In the genomic region with DNA sequence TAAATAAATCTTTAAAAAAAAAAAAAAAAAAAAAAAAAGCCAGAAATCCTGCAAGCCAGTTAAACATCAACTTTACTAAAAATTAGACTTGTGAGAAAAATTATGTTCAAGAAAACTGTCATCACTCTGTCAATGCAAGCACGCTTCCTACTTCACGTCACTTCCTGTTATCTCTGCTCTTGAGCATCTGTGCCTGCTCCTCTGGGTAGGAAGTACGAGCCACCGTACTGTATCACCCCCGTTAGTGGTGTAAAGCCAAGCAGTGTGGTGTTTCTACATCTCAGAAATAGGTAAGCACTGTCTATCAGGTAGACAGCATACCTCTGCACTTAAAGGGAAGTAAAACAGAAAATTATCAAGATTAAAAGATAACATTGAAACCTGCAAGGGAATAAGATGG, we compare ENCODE assay signal across 20 mouse cellular contexts. TPM values are rescaled to one million over a fixed set of nuclear protein-coding genes. Genes with fewer than 3 reads are reported as not detected.
DNase-seq lines count a peak whose midpoint lies in the region; ATAC-seq and TF ChIP-seq lines count a peak whose summit lies in the region.
"Had no signal": no experiment of that assay in that cellular context is flagged by ENCODE, and none has a peak within 500 bp of the region (broad histone marks: within the 10 kb centered on the region; RNA-seq: fewer than 3 reads in every experiment).

No protein-coding gene starts in this region.

- no peak overlapping the region for H3K9ac ChIP-seq in stomach, postnatal 0 days (ENCODE audit: low read length)
- no peak overlapping the region for H3K9ac ChIP-seq in hindbrain, postnatal 0 days (replicated peaks; ENCODE audit: low read length)
- H3K9ac ChIP-seq: heart, embryonic 15.5 days; lung, embryonic 14.5 days; neural tube, embryonic 12.5 days had no signal

- H3K4me3 ChIP-seq in stomach, postnatal 0 days (ENCODE audit: low read depth, low read length): no peak overlapping the region
- H3K4me3 ChIP-seq in hindbrain, postnatal 0 days (ENCODE audit: low read length): no peak overlapping the region
- H3K4me3 ChIP-seq: erythroblast, embryonic 14.5 days; heart, embryonic 15.5 days; limb, embryonic 10.5 days; neural tube, embryonic 12.5 days had no signal

- H3K4me2 ChIP-seq in stomach, postnatal 0 days (replicated peaks; ENCODE audit: low read depth): no peak overlapping the region
- H3K4me2 ChIP-seq in hindbrain, postnatal 0 days (ENCODE audit: low read depth, low read length): no peak overlapping the region
- H3K4me2 ChIP-seq: heart, embryonic 15.5 days; liver, embryonic 11.5 days; lung, embryonic 14.5 days; neural tube, embryonic 12.5 days had no signal

- no peaks in the 10 kb centered on the region for H3K27me3 ChIP-seq in stomach, postnatal 0 days (ENCODE audit: control insufficient read depth, insufficient read depth, low read length)
- H3K27me3 ChIP-seq in hindbrain, postnatal 0 days (ENCODE audit: insufficient read depth, low read length): no peaks in the 10 kb centered on the region
- H3K27me3 ChIP-seq: heart, embryonic 15.5 days; neural tube, embryonic 12.5 days had no signal

- no peak for TF ChIP-seq CTCF in stomach, postnatal 0 days (IDR thresholded peaks at IDR 0.05; ENCODE audit: low read depth)
- no peak for TF ChIP-seq CTCF in hindbrain, postnatal 0 days (IDR thresholded peaks at IDR 0.05; ENCODE audit: low read depth)

- WGBS in stomach, postnatal 0 days: 68% methylated on average over 5 of the region's 5 CpGs
- 91% methylated on average over 5 of the region's 5 CpGs for WGBS in hindbrain, postnatal 0 days

- no peaks in the 10 kb centered on the region for H3K9me3 ChIP-seq in stomach, postnatal 0 days (ENCODE audit: control insufficient read depth, low read length)
- no peaks in the 10 kb centered on the region for H3K9me3 ChIP-seq in hindbrain, postnatal 0 days (ENCODE audit: low read length)
- H3K9me3 ChIP-seq: G1E; heart, embryonic 15.5 days; limb, embryonic 10.5 days; neural tube, embryonic 12.5 days had no signal

- ATAC-seq in inflammation-experienced regulatory T-cells, adult 6 months: peak; percentile 97
- ATAC-seq in stomach, postnatal 0 days (ENCODE audit: low FRiP score, low TSS enrichment): no peak
- no peak for ATAC-seq in hindbrain, postnatal 0 days
- ATAC-seq: forebrain, embryonic 16.5 days; midbrain, embryonic 16.5 days had no signal

- no peak overlapping the region for H3K27ac ChIP-seq in stomach, postnatal 0 days (replicated peaks)
- H3K27ac ChIP-seq in hindbrain, postnatal 0 days: no peak overlapping the region
- H3K27ac ChIP-seq: heart, embryonic 15.5 days; limb, embryonic 10.5 days; neural tube, embryonic 12.5 days had no signal

- DNase-seq in lung, postnatal 25 days (ENCODE audit: low spot score): peak; percentile 2
- no peak for DNase-seq in lung, postnatal 14 days
- DNase-seq in CD8-positive naive resting alpha-beta T cell, adult 2 months (ENCODE audit: low read depth in 2 of 2, low spot score in 2 of 2): peak; percentile 23 to 30
- DNase-seq in stomach, postnatal 0 days (ENCODE audit: low spot score): peak; percentile 2
- no peak for DNase-seq in testis, postnatal 10 days (ENCODE audit: low spot score)
- no peak for DNase-seq in kidney, postnatal 14 days
- no peak for DNase-seq in hindbrain, postnatal 0 days (ENCODE audit: low spot score)
- DNase-seq: adrenal gland, postnatal 10 days; cerebellum, adult 11-12 months; heart, adult 18-20 months; lung, embryonic 14.5 days had no signal

- no peak for TF ChIP-seq EP300 in stomach, postnatal 0 days (optimal IDR thresholded peaks at IDR 0.05)

- H3K4me1 ChIP-seq in stomach, postnatal 0 days (replicated peaks; ENCODE audit: control insufficient read depth, insufficient read depth): no peaks in the 10 kb centered on the region
- no peaks in the 10 kb centered on the region for H3K4me1 ChIP-seq in hindbrain, postnatal 0 days (ENCODE audit: insufficient read depth, low read length)

- H3K36me3 ChIP-seq in stomach, postnatal 0 days (ENCODE audit: control insufficient read depth, insufficient read depth, low read length): peaks cover 2% of the 10 kb centered on the region
- peaks cover 14% of the 10 kb centered on the region for H3K36me3 ChIP-seq in hindbrain, postnatal 0 days (ENCODE audit: insufficient read depth, low read length)

RNA-seq across cellular contexts. Expression of gene Rps13, which starts 6.1 kb away (rescaled TPM):
- 100 to 1,000 TPM; 321 to 978 (median 399) TPM for polyA plus RNA-seq in inflammation-experienced regulatory T-cells, adult 6 months (2017; shearing (Covaris generic))
- 609 and 626 TPM in 2 replicates for polyA plus RNA-seq in stomach, postnatal 0 days (2015; fragmentation: Nextera tagmentation; extraction: Ambion mirVana)
- total RNA-seq in hindbrain, postnatal 0 days (2014; rRNA removed): 129 and 249 TPM in 2 replicates
- 525 and 526 TPM in 2 replicates for polyA plus RNA-seq in hindbrain, postnatal 0 days (2015; fragmentation: Nextera tagmentation; extraction: Ambion mirVana)

RNA-seq across cellular contexts. Expression of gene Plekha7, which starts 19.7 kb away (rescaled TPM):
- polyA plus RNA-seq in inflammation-experienced regulatory T-cells, adult 6 months (2017; shearing (Covaris generic)): 10 to 100 TPM in 1 of 3 experiments, 1 to 10 TPM in 2; 4.6 to 13.4 (median 6.8) TPM
- 10.1 and 11.7 TPM in 2 replicates for polyA plus RNA-seq in stomach, postnatal 0 days (2015; fragmentation: Nextera tagmentation; extraction: Ambion mirVana)
- 17.7 and 22.8 TPM in 2 replicates for total RNA-seq in hindbrain, postnatal 0 days (2014; rRNA removed)
- polyA plus RNA-seq in hindbrain, postnatal 0 days (2015; fragmentation: Nextera tagmentation; extraction: Ambion mirVana): 7.6 and 7.9 TPM in 2 replicates

Comparison
In these comparisons a context has a peak if more than half of its experiments do, and no peak if none do; other contexts are left out.
1. DNase-seq: peak in lung, postnatal 25 days (single experiment), CD8-positive naive resting alpha-beta T cell, adult 2 months (2 of 2) and stomach, postnatal 0 days (single experiment); none in lung, postnatal 14 days (single experiment), testis, postnatal 10 days (single experiment), kidney, postnatal 14 days (single experiment) and hindbrain, postnatal 0 days (single experiment).